Mouse (Mus musculus): ENCODE measurements around the gene Igf1r. TPM values are rescaled to one million over a fixed set of nuclear protein-coding genes. Genes with fewer than 3 reads are reported as not detected.

The Igf1r gene
- polyA plus RNA-seq, 1 experiment = 30.8 TPM

GRCm38 (mm10) chr7:68117981-68118380, 165.4 kb downstream of the Igf1r start:
- no peak for DNase-seq (ENCODE audit: low read depth)

- DNase-seq (ENCODE audit: low read depth) = no peak
Observed at GRCm38 (mm10) chr7:68119605-68120004, 167.0 kb downstream of the Igf1r start.

GRCm38 (mm10) chr7:68122418-68122817, 169.8 kb downstream of the Igf1r start:
- no peak for DNase-seq (ENCODE audit: low read depth)

- DNase-seq (ENCODE audit: low read depth) = no peak
Observed at GRCm38 (mm10) chr7:68125347-68125746, 172.7 kb downstream of the Igf1r start.

- no peak for DNase-seq (ENCODE audit: low read depth)
Observed at GRCm38 (mm10) chr7:68127799-68128261, 175.2 kb downstream of the Igf1r start.

- no peak for DNase-seq (ENCODE audit: low read depth)
Observed at GRCm38 (mm10) chr7:68128271-68128674, 175.6 kb downstream of the Igf1r start.

GRCm38 (mm10) chr7:68129077-68129511, 176.5 kb downstream of the Igf1r start:
- DNase-seq (ENCODE audit: low read depth) = no peak

GRCm38 (mm10) chr7:68129546-68130253, 177.1 kb downstream of the Igf1r start:
- no peak for DNase-seq (ENCODE audit: low read depth)

- no peak for DNase-seq (ENCODE audit: low read depth)
Observed at GRCm38 (mm10) chr7:68130950-68131580, 178.4 kb downstream of the Igf1r start.

- DNase-seq (ENCODE audit: low read depth) = no peak
Observed at GRCm38 (mm10) chr7:68133679-68134078, 181.1 kb downstream of the Igf1r start.

- no peak for DNase-seq (ENCODE audit: low read depth)
Observed at GRCm38 (mm10) chr7:68134948-68135347, 182.3 kb downstream of the Igf1r start.

- DNase-seq (ENCODE audit: low read depth) = no peak
Observed at GRCm38 (mm10) chr7:68136056-68136455, 183.4 kb downstream of the Igf1r start.

- no peak for DNase-seq (ENCODE audit: low read depth)
Observed at GRCm38 (mm10) chr7:68139384-68139783, 186.8 kb downstream of the Igf1r start.

- DNase-seq (ENCODE audit: low read depth) = no peak
Observed at GRCm38 (mm10) chr7:68140041-68140807, 187.6 kb downstream of the Igf1r start.

GRCm38 (mm10) chr7:68144266-68144665, 191.6 kb downstream of the Igf1r start:
- no peak for DNase-seq (ENCODE audit: low read depth)

GRCm38 (mm10) chr7:68148297-68149048, 195.8 kb downstream of the Igf1r start:
- DNase-seq (ENCODE audit: low read depth) = no peak

GRCm38 (mm10) chr7:68151892-68152291, 199.3 kb downstream of the Igf1r start:
- DNase-seq (ENCODE audit: low read depth) = no peak

- DNase-seq (ENCODE audit: low read depth) = no peak
Observed at GRCm38 (mm10) chr7:68152458-68152857, 199.8 kb downstream of the Igf1r start.

GRCm38 (mm10) chr7:68153269-68153668, 200.6 kb downstream of the Igf1r start:
- no peak for DNase-seq (ENCODE audit: low read depth)

- DNase-seq (ENCODE audit: low read depth) = no peak
Observed at GRCm38 (mm10) chr7:68154588-68154987, 202.0 kb downstream of the Igf1r start.

- DNase-seq (ENCODE audit: low read depth) = no peak
Observed at GRCm38 (mm10) chr7:68160094-68160791, 207.6 kb downstream of the Igf1r start.
